Mouse (Mus musculus) hindbrain, embryonic 12.5 days (tissue): ENCODE measurements around the gene Eif3c. TPM values are rescaled to one million over a fixed set of nuclear protein-coding genes. Genes with fewer than 3 reads are reported as not detected.

Source experiments
- ATAC-seq: fragments of 200-750 bp; cut with Nextera tagmentation; 2 replicates; pipeline ENCODE4 v1.8.0; 2017; ENCODE audit warnings: moderate TSS enrichment; ENCODE audit not compliant: low FRiP score
- H3K27ac ChIP-seq: fragments of 300-500 bp; sonication (generic); 2 replicates; pipeline ENCODE4 v1.5.1; 2016; ENCODE audit warnings: mild to moderate bottlenecking
- H3K27me3 ChIP-seq: fragments of 300-500 bp; sonication (generic); 2 replicates; pipeline ENCODE4 v1.6.1; 2016; ENCODE audit warnings: mild to moderate bottlenecking
- H3K36me3 ChIP-seq: fragments of 300-500 bp; sonication (generic); 2 replicates; pipeline ENCODE4 v1.6.1; 2016; ENCODE audit warnings: mild to moderate bottlenecking
- H3K4me1 ChIP-seq: fragments of 300-500 bp; sonication (generic); 2 replicates; pipeline ENCODE4 v1.6.1; 2016
- H3K4me2 ChIP-seq: fragments of 300-500 bp; sonication (generic); replicated peaks from 2 replicates; pipeline ENCODE4 v1.6.1; 2016; ENCODE audit warnings: mild to moderate bottlenecking
- H3K4me3 ChIP-seq: fragments of 300-500 bp; sonication (generic); 2 replicates; pipeline ENCODE4 v1.5.1; 2016; ENCODE audit warnings: mild to moderate bottlenecking
- H3K9ac ChIP-seq: fragments of 300-500 bp; sonication (generic); 2 replicates; pipeline ENCODE4 v1.6.1; 2016; ENCODE audit warnings: mild to moderate bottlenecking, moderate library complexity
- H3K9me3 ChIP-seq: fragments of 300-500 bp; sonication (generic); replicated peaks from 2 replicates; pipeline ENCODE4 v1.6.1; 2016; ENCODE audit warnings: mild to moderate bottlenecking
- WGBS: fragments of 180-500 bp; shearing (Covaris S2); methylation state at CpG from one replicate; pipeline ENCODE4 v1.1.7; 2016; 5-methylcytosine and 5-hydroxymethylcytosine counted together
- polyA plus RNA-seq: library from polyadenylated mRNA; unstranded; fragments of >200 nt; fragmentation: Nextera tagmentation; extraction: Ambion mirVana; gene quantifications from 2 replicates; pipeline ENCODE4 v1.2.1, GENCODE M21; 2016

The Eif3c gene
- polyA plus RNA-seq, 1 experiment from 2014 or later = 206 TPM

- Histone ChIP-seq H3K9ac (no peak overlapping the region), H3K27me3 (peaks cover 6% of the 10 kb centered on the region), H3K27ac (no peak overlapping the region), H3K36me3 (peaks cover 26% of the 10 kb centered on the region), H3K9me3 (no peaks in the 10 kb centered on the region), H3K4me3 (no peak overlapping the region), H3K4me1 (no peaks in the 10 kb centered on the region), H3K4me2 (no peak overlapping the region)
- 90% methylated on average over 1 of the region's 1 CpGs for WGBS
- no peak for ATAC-seq
These were observed 24.6 kb downstream of the Eif3c start for GRCm38 (mm10) chr7:126541661-126542060.

- no peak overlapping the region for H3K27ac ChIP-seq
- 0 out of 2 replicates have a peak, but pooled peaks cover 3% of the 10 kb centered on the region for H3K4me1 ChIP-seq
- no peak overlapping the region for H3K4me3 ChIP-seq
- H3K9ac ChIP-seq = no peak overlapping the region
- no peaks in the 10 kb centered on the region for H3K36me3 ChIP-seq
- ATAC-seq = no peak
- no peak overlapping the region for H3K4me2 ChIP-seq
- WGBS = 80% methylated on average over 5 of the region's 5 CpGs
- peaks cover 22% of the 10 kb centered on the region for H3K27me3 ChIP-seq
- no peaks in the 10 kb centered on the region for H3K9me3 ChIP-seq
These were observed 28.2 kb downstream of the Eif3c start for GRCm38 (mm10) chr7:126537820-126538585.

- 59% methylated on average over 9 of the region's 9 CpGs for WGBS
- Histone ChIP-seq H3K4me2 (peak overlapping the region; percentile 84), H3K4me3 (peak overlapping the region; percentile 46), H3K4me1 (0 out of 2 replicates have a peak, but pooled peaks cover 3% of the 10 kb centered on the region), H3K27me3 (peaks cover 22% of the 10 kb centered on the region), H3K9ac (no peak overlapping the region), H3K9me3 (no peaks in the 10 kb centered on the region), H3K27ac (no peak overlapping the region), H3K36me3 (no peaks in the 10 kb centered on the region)
- ATAC-seq = no peak
These were observed 29.7 kb downstream of the Eif3c start for GRCm38 (mm10) chr7:126536466-126536865.

GRCm38 (mm10) chr7:126535766-126536165, 30.4 kb downstream of the Eif3c start:
- Histone ChIP-seq H3K4me3 (peak overlapping the region; percentile 46), H3K4me1 (0 out of 2 replicates have a peak, but pooled peaks cover 3% of the 10 kb centered on the region), H3K27ac (no peak overlapping the region), H3K9me3 (no peaks in the 10 kb centered on the region), H3K9ac (peak overlapping the region; percentile 62), H3K27me3 (peaks cover 22% of the 10 kb centered on the region), H3K36me3 (no peaks in the 10 kb centered on the region), H3K4me2 (peak overlapping the region; percentile 84)
- ATAC-seq = no peak
- WGBS = 3% methylated on average over 28 of the region's 28 CpGs

GRCm38 (mm10) chr7:126533434-126533833, 32.8 kb downstream of the Eif3c start:
- H3K4me1 ChIP-seq = 0 out of 2 replicates have a peak, but pooled peaks cover 3% of the 10 kb centered on the region
- H3K36me3 ChIP-seq = no peaks in the 10 kb centered on the region
- H3K27me3 ChIP-seq = peaks cover 22% of the 10 kb centered on the region
- H3K9ac ChIP-seq = no peak overlapping the region
- no peaks in the 10 kb centered on the region for H3K9me3 ChIP-seq
- H3K27ac ChIP-seq = no peak overlapping the region
- no peak overlapping the region for H3K4me3 ChIP-seq
- ATAC-seq = no peak
- no peak overlapping the region for H3K4me2 ChIP-seq
- 81% methylated on average over 1 of the region's 1 CpGs for WGBS

GRCm38 (mm10) chr7:126528166-126528577, 38.0 kb downstream of the Eif3c start:
- H3K4me2 ChIP-seq = peak overlapping the region; percentile 27; the same call in 1 of the 2 replicates
- no peaks in the 10 kb centered on the region for H3K36me3 ChIP-seq
- 11% methylated on average over 1 of the region's 1 CpGs for WGBS
- ATAC-seq = no peak; the same call in 1 of the 2 replicates
- 0 out of 2 replicates have a peak overlapping the region, but pooled peaks have one; percentile 32 for H3K9ac ChIP-seq
- H3K27ac ChIP-seq = peak overlapping the region; percentile 35; the same call in 1 of the 2 replicates
- no peaks in the 10 kb centered on the region for H3K9me3 ChIP-seq
- no peak overlapping the region for H3K4me3 ChIP-seq
- H3K4me1 ChIP-seq = 0 out of 2 replicates have a peak, but pooled peaks cover 2% of the 10 kb centered on the region
- no peaks in the 10 kb centered on the region; the same call in 1 of the 2 replicates for H3K27me3 ChIP-seq

- Histone ChIP-seq H3K27me3 (no peaks in the 10 kb centered on the region; the same call in 1 of the 2 replicates), H3K9me3 (no peaks in the 10 kb centered on the region), H3K4me1 (0 out of 2 replicates have a peak, but pooled peaks cover 2% of the 10 kb centered on the region), H3K4me3 (no peak overlapping the region), H3K4me2 (no peak overlapping the region), H3K36me3 (no peaks in the 10 kb centered on the region), H3K27ac (no peak overlapping the region), H3K9ac (no peak overlapping the region)
- 84% methylated on average over 3 of the region's 3 CpGs for WGBS
- no peak for ATAC-seq
These were observed 42.9 kb downstream of the Eif3c start for GRCm38 (mm10) chr7:126523316-126523715.

- 81% methylated on average over 2 of the region's 2 CpGs for WGBS
- no peak overlapping the region for H3K4me2 ChIP-seq
- H3K9ac ChIP-seq = no peak overlapping the region
- H3K27ac ChIP-seq = no peak overlapping the region
- no peaks in the 10 kb centered on the region for H3K27me3 ChIP-seq
- H3K4me3 ChIP-seq = no peak overlapping the region
- H3K9me3 ChIP-seq = no peaks in the 10 kb centered on the region
- ATAC-seq = no peak
- no peaks in the 10 kb centered on the region for H3K36me3 ChIP-seq
- no peaks in the 10 kb centered on the region for H3K4me1 ChIP-seq
These were observed 46.7 kb downstream of the Eif3c start for GRCm38 (mm10) chr7:126519513-126519912.

- Histone ChIP-seq H3K36me3 (no peaks in the 10 kb centered on the region), H3K4me1 (no peaks in the 10 kb centered on the region), H3K9ac (no peak overlapping the region), H3K9me3 (no peaks in the 10 kb centered on the region), H3K27ac (no peak overlapping the region), H3K4me2 (no peak overlapping the region), H3K4me3 (no peak overlapping the region), H3K27me3 (no peaks in the 10 kb centered on the region)
- ATAC-seq = no peak
- WGBS = 80% methylated on average over 5 of the region's 5 CpGs
These were observed 47.8 kb downstream of the Eif3c start for GRCm38 (mm10) chr7:126518261-126518941.

- WGBS = 82% methylated on average over 3 of the region's 3 CpGs
- H3K4me1 ChIP-seq = no peaks in the 10 kb centered on the region
These were observed 54.9 kb downstream of the Eif3c start for GRCm38 (mm10) chr7:126511287-126511686.

GRCm38 (mm10) chr7:126507126-126507778, 59.0 kb downstream of the Eif3c start:
- Histone ChIP-seq H3K4me1 (peaks cover 6% of the 10 kb centered on the region; the same call in 1 of the 2 replicates), H3K4me3 (no peak overlapping the region), H3K36me3 (no peaks in the 10 kb centered on the region), H3K9ac (no peak overlapping the region), H3K27me3 (no peaks in the 10 kb centered on the region), H3K9me3 (no peaks in the 10 kb centered on the region), H3K27ac (no peak overlapping the region), H3K4me2 (no peak overlapping the region)
- WGBS = 88% methylated on average over 8 of the region's 8 CpGs
- ATAC-seq = no peak

More at GRCm38 (mm10) chr7:126511287-126511686, 54.9 kb downstream of the Eif3c start:
- Histone ChIP-seq H3K27ac (no peak overlapping the region), H3K4me3 (no peak overlapping the region), H3K9me3 (no peaks in the 10 kb centered on the region), H3K4me2 (no peak overlapping the region), H3K27me3 (no peaks in the 10 kb centered on the region), H3K9ac (no peak overlapping the region), H3K36me3 (no peaks in the 10 kb centered on the region)
- ATAC-seq = no peak

- no peak overlapping the region for H3K4me2 ChIP-seq
- H3K4me1 ChIP-seq = peaks cover 14% of the 10 kb centered on the region
- no peak overlapping the region for H3K4me3 ChIP-seq
- H3K9me3 ChIP-seq = no peaks in the 10 kb centered on the region
- no peaks in the 10 kb centered on the region for H3K27me3 ChIP-seq
- peaks cover 12% of the 10 kb centered on the region for H3K36me3 ChIP-seq
- no peak overlapping the region for H3K9ac ChIP-seq
- no peak overlapping the region for H3K27ac ChIP-seq
- 98% methylated on average over 2 of the region's 2 CpGs for WGBS
- no peak for ATAC-seq
These were observed 61.3 kb downstream of the Eif3c start for GRCm38 (mm10) chr7:126504913-126505312.
